Mouse (Mus musculus): ENCODE data around the gene Map6. TPM values are rescaled to one million over a fixed set of nuclear protein-coding genes. Genes with fewer than 3 reads are reported as not detected.

Map6 gene
- polyA plus RNA-seq, 1 experiment from 2014 or later = 11.0 TPM

DNA sequence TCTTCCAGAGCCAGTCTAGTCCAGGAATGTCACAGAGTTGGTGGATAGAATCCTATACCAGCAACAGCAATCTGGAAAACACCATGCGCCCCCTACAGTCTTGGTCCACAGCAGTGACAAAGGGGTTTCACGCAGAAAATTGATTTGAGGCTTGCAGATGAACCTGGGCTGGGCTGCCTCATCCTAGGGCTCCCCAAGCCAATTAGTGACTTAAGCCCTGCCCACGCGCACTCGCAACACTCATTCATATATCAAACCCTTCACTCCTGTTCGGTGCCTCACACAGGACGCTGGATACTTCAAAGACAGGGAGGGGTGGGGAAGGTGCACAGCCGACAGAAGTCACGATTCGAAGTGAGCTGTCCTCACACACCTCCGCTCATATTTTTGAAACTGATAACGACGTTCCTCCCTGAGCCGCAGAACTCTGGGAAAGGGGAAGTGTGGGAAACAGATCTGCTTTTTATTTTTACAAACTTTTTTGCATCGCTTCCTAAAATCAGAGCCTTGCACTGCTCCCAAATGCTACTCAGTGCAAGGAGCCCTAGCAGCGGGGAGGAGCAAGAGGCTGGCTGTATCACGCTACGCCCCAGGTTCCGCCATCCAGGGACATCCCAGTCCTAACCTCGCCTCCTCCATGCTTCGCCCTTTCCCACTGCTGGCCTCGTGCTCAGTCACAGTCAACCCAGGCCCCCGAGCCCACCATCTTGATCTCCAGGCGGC lies 113.4 kb downstream of the Map6 start:
- Histone ChIP-seq H3K4me3 (replicated peaks) (peak overlapping the region; percentile 65), H3K9ac (peak overlapping the region; percentile 47), H3K27ac (replicated peaks) (peak overlapping the region; percentile 91), H3K9me3 (replicated peaks) (no peaks in the 10 kb centered on the region), H3K36me3 (no peaks in the 10 kb centered on the region), H3K4me2 (replicated peaks) (peak overlapping the region; percentile 96), H3K4me1 (peaks cover 35% of the 10 kb centered on the region), H3K27me3 (no peaks in the 10 kb centered on the region)
- peak; percentile 71 for ATAC-seq (ENCODE audit: insufficient number of reproducible peaks, low FRiP score, low TSS enrichment, low read depth)
- WGBS = under 1% methylated on average over 24 of the region's 24 CpGs

- Histone ChIP-seq H3K27me3 (no peaks in the 10 kb centered on the region), H3K4me3 (replicated peaks) (peak within 1 kb of the TSS; percentile 65), H3K9me3 (replicated peaks) (no peaks in the 10 kb centered on the region), H3K9ac (peak within 1 kb of the TSS; percentile 77), H3K4me2 (replicated peaks) (peak within 1 kb of the TSS; percentile 96), H3K4me1 (peaks cover 43% of the 10 kb centered on the region), H3K27ac (replicated peaks) (peak within 1 kb of the TSS; percentile 91), H3K36me3 (no peaks in the 10 kb centered on the region)
- ATAC-seq (ENCODE audit: insufficient number of reproducible peaks, low FRiP score, low TSS enrichment, low read depth) = peak; percentile 97
- under 1% methylated on average over 73 of the region's 73 CpGs for WGBS
Measured at GRCm38 (mm10) chr7:99381214-99382087, 114.2 kb downstream of the Map6 start, which contains the start of gene Gdpd5. Gene Gdpd5, plus strand, starts transcription at chr7:99381414.

DNA sequence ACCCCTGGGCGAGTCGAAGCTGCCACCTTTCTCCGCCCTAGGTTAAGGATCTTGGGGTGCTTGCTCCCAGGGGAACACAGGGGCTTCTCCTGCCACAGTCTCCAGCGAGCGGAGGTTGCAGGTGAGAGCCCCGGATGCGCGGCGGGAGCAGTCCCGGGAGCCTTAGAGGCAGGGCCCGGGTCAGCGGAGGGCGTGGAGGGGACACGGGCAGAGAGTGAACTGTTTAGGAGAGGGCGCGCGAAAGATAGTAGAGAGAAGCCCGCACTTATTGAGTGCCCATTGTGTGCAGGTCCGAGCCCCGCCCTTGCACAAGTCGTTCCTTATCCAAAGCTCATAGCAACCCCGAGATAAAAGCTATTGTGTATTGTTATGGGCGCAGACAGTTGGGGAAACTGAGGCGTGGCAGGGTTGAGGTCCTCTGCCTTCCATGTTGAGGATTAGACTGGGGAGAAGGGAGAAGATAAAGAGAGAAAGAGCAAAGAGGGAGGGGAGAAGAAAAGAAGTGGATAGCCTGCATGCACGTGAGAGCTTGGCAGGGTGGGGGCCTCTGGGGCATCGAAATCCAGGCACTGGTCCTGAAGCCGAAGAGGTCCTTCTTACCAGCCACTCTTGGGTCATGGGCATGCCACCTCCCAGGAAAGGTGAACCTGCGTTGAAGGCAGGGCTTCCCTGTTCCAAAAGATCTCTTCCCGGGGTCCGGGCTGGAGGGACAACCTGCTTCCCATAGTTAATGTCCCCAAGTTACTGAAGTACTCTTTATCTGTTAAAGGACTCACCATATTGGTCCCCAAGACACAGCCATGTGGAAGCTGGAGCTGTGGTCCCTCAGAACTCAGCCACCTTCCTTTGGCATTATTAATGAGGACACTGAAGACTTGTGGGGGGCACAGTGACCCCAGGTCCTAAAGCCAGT lies 115.1 kb downstream of the Map6 start:
- ATAC-seq (ENCODE audit: insufficient number of reproducible peaks, low FRiP score, low TSS enrichment, low read depth) = no peak
- Histone ChIP-seq H3K9ac (peak overlapping the region; percentile 77), H3K9me3 (replicated peaks) (no peaks in the 10 kb centered on the region), H3K4me2 (replicated peaks) (peak overlapping the region; percentile 96), H3K36me3 (no peaks in the 10 kb centered on the region), H3K4me3 (replicated peaks) (peak overlapping the region; percentile 65), H3K4me1 (peaks cover 43% of the 10 kb centered on the region), H3K27me3 (no peaks in the 10 kb centered on the region), H3K27ac (replicated peaks) (no peak overlapping the region)
- 15% methylated on average over 30 of the region's 30 CpGs for WGBS

GRCm38 (mm10) chr7:99383246-99383645 lies 116.0 kb downstream of the Map6 start:
- H3K4me1 ChIP-seq = peaks cover 45% of the 10 kb centered on the region
- H3K9me3 ChIP-seq (replicated peaks) = no peaks in the 10 kb centered on the region
- no peak overlapping the region for H3K27ac ChIP-seq (replicated peaks)
- peak overlapping the region; percentile 96 for H3K4me2 ChIP-seq (replicated peaks)
- ATAC-seq (ENCODE audit: insufficient number of reproducible peaks, low FRiP score, low TSS enrichment, low read depth) = no peak
- H3K36me3 ChIP-seq = no peaks in the 10 kb centered on the region
- 62% methylated on average over 5 of the region's 5 CpGs for WGBS
- H3K4me3 ChIP-seq (replicated peaks) = peak overlapping the region; percentile 65
- H3K27me3 ChIP-seq = no peaks in the 10 kb centered on the region
- H3K9ac ChIP-seq = no peak overlapping the region

- WGBS = 34% methylated on average over 4 of the region's 4 CpGs
- ATAC-seq (ENCODE audit: insufficient number of reproducible peaks, low FRiP score, low TSS enrichment, low read depth) = no peak
- Histone ChIP-seq H3K9ac (no peak overlapping the region), H3K27me3 (no peaks in the 10 kb centered on the region), H3K36me3 (no peaks in the 10 kb centered on the region), H3K4me1 (peaks cover 45% of the 10 kb centered on the region), H3K9me3 (replicated peaks) (no peaks in the 10 kb centered on the region), H3K4me2 (replicated peaks) (0 out of 2 replicates have a peak overlapping the region, but pooled peaks have one; percentile 96), H3K4me3 (replicated peaks) (no peak overlapping the region), H3K27ac (replicated peaks) (0 out of 2 replicates have a peak overlapping the region, but pooled peaks have one; percentile 5)
Measured at GRCm38 (mm10) chr7:99384101-99384611, 116.9 kb downstream of the Map6 start.

- no peak overlapping the region for H3K4me3 ChIP-seq (replicated peaks)
- no peak overlapping the region for H3K4me2 ChIP-seq (replicated peaks)
- ATAC-seq (ENCODE audit: insufficient number of reproducible peaks, low FRiP score, low TSS enrichment, low read depth) = no peak
- H3K4me1 ChIP-seq = peaks cover 45% of the 10 kb centered on the region
- WGBS = 61% methylated on average over 5 of the region's 5 CpGs
- no peak overlapping the region for H3K9ac ChIP-seq
- no peaks in the 10 kb centered on the region for H3K27me3 ChIP-seq
- H3K36me3 ChIP-seq = no peaks in the 10 kb centered on the region
- H3K9me3 ChIP-seq (replicated peaks) = no peaks in the 10 kb centered on the region
- H3K27ac ChIP-seq (replicated peaks) = no peak overlapping the region
Measured at GRCm38 (mm10) chr7:99386030-99386429, 118.8 kb downstream of the Map6 start.

Other genes with a start within 250 kb of the Map6 start
- 17.3 and 18.9 TPM in 2 replicates for gene Uvrag, start 126.3 kb upstream of the Map6 start, polyA plus RNA-seq (2015; fragmentation: Nextera tagmentation; extraction: Ambion mirVana)
- 81.8 and 98.5 TPM in 2 replicates for gene Dgat2, start 84.7 kb upstream of the Map6 start, polyA plus RNA-seq (2015; fragmentation: Nextera tagmentation; extraction: Ambion mirVana)
- gene Mogat2, start 28.8 kb upstream of the Map6 start, polyA plus RNA-seq (2015; fragmentation: Nextera tagmentation; extraction: Ambion mirVana) = 2.5 TPM in 2 replicates
- gene Serpinh1, start 85.8 kb downstream of the Map6 start, polyA plus RNA-seq (2015; fragmentation: Nextera tagmentation; extraction: Ambion mirVana) = 2,130 and 2,205 TPM in 2 replicates
- 15.1 and 17.5 TPM in 2 replicates for gene Gdpd5, start 114.0 kb downstream of the Map6 start, polyA plus RNA-seq (2015; fragmentation: Nextera tagmentation; extraction: Ambion mirVana)
- gene Klhl35, start 198.6 kb downstream of the Map6 start, polyA plus RNA-seq (2015; fragmentation: Nextera tagmentation; extraction: Ambion mirVana) = 0.96 and 1.4 TPM in 2 replicates
- 746 and 790 TPM in 2 replicates for gene Rps3, start 216.3 kb downstream of the Map6 start, polyA plus RNA-seq (2015; fragmentation: Nextera tagmentation; extraction: Ambion mirVana)

Data from embryonic facial prominence, embryonic 15.5 days (tissue).